Mouse (Mus musculus) liver, embryonic 16.5 days (tissue): Measurements from ENCODE around the gene Itpa. TPM values are rescaled to one million over a fixed set of nuclear protein-coding genes. Genes with fewer than 3 reads are reported as not detected.

Experiments
- ATAC-seq: fragments of 200-750 bp; cut with Nextera tagmentation; 2 replicates; pipeline ENCODE4 v1.8.0; 2017; ENCODE audit warnings: low read depth, mild to moderate bottlenecking, moderate number of reproducible peaks, moderate library complexity
- H3K27ac ChIP-seq: fragments of 300-500 bp; sonication (generic); 2 replicates; pipeline ENCODE4 v1.5.1; 2014; ENCODE audit warnings: mild to moderate bottlenecking, low read length
- H3K27me3 ChIP-seq: fragments of 300-500 bp; sonication (generic); 2 replicates; pipeline ENCODE4 v1.6.1; 2014; ENCODE audit warnings: low read depth, low read length, mixed read lengths; ENCODE audit not compliant: control insufficient read depth, insufficient read depth
- H3K36me3 ChIP-seq: fragments of 300-500 bp; sonication (generic); 2 replicates; pipeline ENCODE4 v1.6.1; 2014; ENCODE audit warnings: mild to moderate bottlenecking; ENCODE audit not compliant: control insufficient read depth, insufficient read depth
- H3K4me1 ChIP-seq: fragments of 300-500 bp; sonication (generic); 2 replicates; pipeline ENCODE4 v1.6.1; 2014; ENCODE audit warnings: low read depth, low read length, mixed read lengths; ENCODE audit not compliant: control insufficient read depth
- H3K4me2 ChIP-seq: fragments of 300-500 bp; sonication (generic); 2 replicates; pipeline ENCODE4 v1.6.1; 2014; ENCODE audit warnings: low read depth, low read length, mixed read lengths
- H3K4me3 ChIP-seq: fragments of 300-500 bp; sonication (generic); 2 replicates; pipeline ENCODE4 v1.5.1; 2014; ENCODE audit warnings: low read depth, mild to moderate bottlenecking, low read length
- H3K9ac ChIP-seq: fragments of 300-500 bp; sonication (generic); 2 replicates; pipeline ENCODE4 v1.6.1; 2014; ENCODE audit warnings: low read depth, low read length
- H3K9me3 ChIP-seq: fragments of 300-500 bp; sonication (generic); replicated peaks from 2 replicates; pipeline ENCODE4 v1.6.1; 2016; ENCODE audit warnings: low read length; ENCODE audit not compliant: control insufficient read depth
- WGBS: fragments of 180-500 bp; shearing (Covaris S2); extraction: QIAGEN DNeasy Blood & Tissue Kit; methylation state at CpG from one replicate; pipeline ENCODE4 v1.1.7; 2014; ENCODE audit not compliant: insufficient replicate concordance; 5-methylcytosine and 5-hydroxymethylcytosine counted together
- polyA plus RNA-seq: library from polyadenylated mRNA; unstranded; fragments of >200 nt; fragmentation: Nextera tagmentation; extraction: Ambion mirVana; gene quantifications from 2 replicates; pipeline ENCODE4 v1.2.1, GENCODE M21; 2015

The Itpa gene
- polyA plus RNA-seq, 1 experiment from 2014 or later, result 37.0 TPM

- Histone ChIP-seq H3K27me3 (no peaks in the 10 kb centered on the region), H3K4me2 (no peak overlapping the region), H3K27ac (no peak overlapping the region), H3K9me3 (no peaks in the 10 kb centered on the region), H3K36me3 (peaks cover 78% of the 10 kb centered on the region), H3K9ac (no peak overlapping the region), H3K4me1 (no peaks in the 10 kb centered on the region), H3K4me3 (no peak overlapping the region)
- WGBS, result 74% methylated on average over 10 of the region's 10 CpGs
- no peak for ATAC-seq
These were observed 9.8 kb downstream of the Itpa start for GRCm38 (mm10) chr2:130677211-130677610.

DNA sequence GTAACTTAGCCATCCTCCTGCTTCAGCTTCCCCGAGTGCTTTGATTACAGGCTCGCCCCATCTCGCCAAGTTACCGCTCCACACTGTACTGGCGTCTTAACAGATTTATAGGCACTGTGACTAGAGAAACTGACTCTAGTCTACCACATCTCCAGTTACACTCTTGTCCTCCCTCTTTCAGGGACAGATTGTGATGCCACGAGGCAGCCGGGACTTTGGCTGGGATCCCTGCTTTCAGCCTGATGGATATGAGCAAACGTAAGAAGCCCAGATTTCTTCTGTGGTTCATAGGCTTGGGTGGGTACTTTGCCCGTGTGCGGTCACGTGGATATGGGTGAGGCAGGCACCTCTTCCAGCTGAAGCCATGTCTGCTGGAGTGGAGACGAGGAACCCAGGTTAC lies 11.7 kb downstream of the Itpa start:
- H3K4me1 ChIP-seq, result no peaks in the 10 kb centered on the region
- ATAC-seq, result no peak
- no peaks in the 10 kb centered on the region for H3K9me3 ChIP-seq
- H3K27me3 ChIP-seq, result no peaks in the 10 kb centered on the region
- H3K9ac ChIP-seq, result no peak overlapping the region
- H3K4me2 ChIP-seq, result no peak overlapping the region
- H3K4me3 ChIP-seq, result no peak overlapping the region
- H3K27ac ChIP-seq, result no peak overlapping the region
- peaks cover 63% of the 10 kb centered on the region for H3K36me3 ChIP-seq
- 90% methylated on average over 12 of the region's 12 CpGs for WGBS

GRCm38 (mm10) chr2:130679899-130680298 lies 12.5 kb downstream of the Itpa start:
- Histone ChIP-seq H3K4me1 (no peaks in the 10 kb centered on the region), H3K27ac (no peak overlapping the region), H3K27me3 (no peaks in the 10 kb centered on the region), H3K9me3 (no peaks in the 10 kb centered on the region), H3K4me2 (no peak overlapping the region), H3K9ac (no peak overlapping the region), H3K36me3 (peaks cover 57% of the 10 kb centered on the region), H3K4me3 (no peak overlapping the region)
- no peak for ATAC-seq
- WGBS, result 82% methylated on average over 6 of the region's 6 CpGs

DNA sequence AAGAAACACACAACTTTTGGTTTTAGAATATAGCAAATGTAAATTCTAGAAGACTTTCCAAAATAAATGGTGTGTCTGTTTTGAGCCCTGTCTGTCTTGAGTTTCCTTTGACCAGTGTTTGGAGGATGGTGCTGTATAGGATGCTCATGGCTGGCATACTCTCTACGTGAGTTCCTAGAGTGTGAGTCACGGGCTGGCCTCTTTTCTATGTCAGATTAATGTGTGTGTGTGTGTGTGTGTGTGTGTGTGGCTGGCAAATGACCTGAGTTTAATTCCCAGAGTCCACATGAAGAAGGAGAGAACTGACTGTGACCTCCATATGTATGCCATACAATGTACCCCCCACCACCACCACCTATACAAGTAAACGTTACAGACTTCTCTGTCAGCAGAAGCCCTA lies 14.1 kb downstream of the Itpa start:
- H3K4me2 ChIP-seq, result no peak overlapping the region
- no peak overlapping the region for H3K9ac ChIP-seq
- H3K36me3 ChIP-seq, result peaks cover 40% of the 10 kb centered on the region
- H3K9me3 ChIP-seq, result no peaks in the 10 kb centered on the region
- H3K4me1 ChIP-seq, result no peaks in the 10 kb centered on the region
- no peaks in the 10 kb centered on the region for H3K27me3 ChIP-seq
- H3K27ac ChIP-seq, result no peak overlapping the region
- 73% methylated on average over 3 of the region's 3 CpGs for WGBS
- no peak for ATAC-seq
- no peak overlapping the region for H3K4me3 ChIP-seq

GRCm38 (mm10) chr2:130685426-130685825 lies 18.0 kb downstream of the Itpa start:
- Histone ChIP-seq H3K4me3 (no peak overlapping the region), H3K27ac (no peak overlapping the region), H3K36me3 (peaks cover 7% of the 10 kb centered on the region), H3K4me2 (no peak overlapping the region), H3K4me1 (no peaks in the 10 kb centered on the region), H3K27me3 (no peaks in the 10 kb centered on the region), H3K9ac (no peak overlapping the region), H3K9me3 (no peaks in the 10 kb centered on the region)
- WGBS, result 73% methylated on average over 9 of the region's 9 CpGs
- no peak for ATAC-seq

DNA sequence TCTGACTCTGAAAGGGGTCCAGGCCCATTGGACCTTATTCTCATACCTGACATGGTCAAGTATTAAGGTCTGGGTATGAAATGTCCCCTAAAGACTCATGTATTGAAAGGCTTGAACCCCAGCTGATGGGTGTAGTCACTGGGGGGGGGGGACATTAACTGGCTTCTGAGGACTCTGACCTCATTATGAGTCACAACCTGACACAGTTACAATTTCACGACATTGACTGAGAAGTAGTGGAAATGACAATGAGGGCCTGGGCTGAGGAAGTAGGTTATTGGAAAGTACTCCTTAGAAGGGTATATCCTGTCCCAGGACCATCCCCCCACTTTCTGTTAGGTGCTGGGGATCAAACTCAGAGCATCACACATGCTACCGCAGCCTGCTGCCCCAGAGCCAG lies 21.6 kb downstream of the Itpa start:
- Histone ChIP-seq H3K4me2 (no peak overlapping the region), H3K27me3 (no peaks in the 10 kb centered on the region), H3K9ac (no peak overlapping the region), H3K4me3 (no peak overlapping the region), H3K36me3 (no peaks in the 10 kb centered on the region), H3K27ac (no peak overlapping the region), H3K9me3 (no peaks in the 10 kb centered on the region), H3K4me1 (no peaks in the 10 kb centered on the region)
- WGBS, result 40% methylated on average over 2 of the region's 2 CpGs
- no peak for ATAC-seq

- no peak overlapping the region for H3K27ac ChIP-seq
- H3K4me3 ChIP-seq, result no peak overlapping the region
- WGBS, result 23% methylated on average over 3 of the region's 3 CpGs
- peaks cover 3% of the 10 kb centered on the region; the same call in 1 of the 2 replicates for H3K4me1 ChIP-seq
- H3K36me3 ChIP-seq, result no peaks in the 10 kb centered on the region
- no peak overlapping the region for H3K4me2 ChIP-seq
- no peak for ATAC-seq
- no peaks in the 10 kb centered on the region for H3K9me3 ChIP-seq
- H3K9ac ChIP-seq, result no peak overlapping the region
- H3K27me3 ChIP-seq, result peaks cover 31% of the 10 kb centered on the region
These were observed 26.2 kb downstream of the Itpa start for GRCm38 (mm10) chr2:130693563-130693962.

GRCm38 (mm10) chr2:130696700-130697152 lies 29.3 kb downstream of the Itpa start:
- H3K36me3 ChIP-seq, result no peaks in the 10 kb centered on the region
- H3K9me3 ChIP-seq, result no peaks in the 10 kb centered on the region
- ATAC-seq, result no peak
- H3K4me2 ChIP-seq, result peak overlapping the region; percentile 80
- H3K9ac ChIP-seq, result no peak overlapping the region
- peaks cover 3% of the 10 kb centered on the region; the same call in 1 of the 2 replicates for H3K4me1 ChIP-seq
- H3K27ac ChIP-seq, result no peak overlapping the region
- H3K27me3 ChIP-seq, result peaks cover 43% of the 10 kb centered on the region
- peak overlapping the region; percentile 55 for H3K4me3 ChIP-seq
- WGBS, result 2% methylated on average over 31 of the region's 31 CpGs

DNA sequence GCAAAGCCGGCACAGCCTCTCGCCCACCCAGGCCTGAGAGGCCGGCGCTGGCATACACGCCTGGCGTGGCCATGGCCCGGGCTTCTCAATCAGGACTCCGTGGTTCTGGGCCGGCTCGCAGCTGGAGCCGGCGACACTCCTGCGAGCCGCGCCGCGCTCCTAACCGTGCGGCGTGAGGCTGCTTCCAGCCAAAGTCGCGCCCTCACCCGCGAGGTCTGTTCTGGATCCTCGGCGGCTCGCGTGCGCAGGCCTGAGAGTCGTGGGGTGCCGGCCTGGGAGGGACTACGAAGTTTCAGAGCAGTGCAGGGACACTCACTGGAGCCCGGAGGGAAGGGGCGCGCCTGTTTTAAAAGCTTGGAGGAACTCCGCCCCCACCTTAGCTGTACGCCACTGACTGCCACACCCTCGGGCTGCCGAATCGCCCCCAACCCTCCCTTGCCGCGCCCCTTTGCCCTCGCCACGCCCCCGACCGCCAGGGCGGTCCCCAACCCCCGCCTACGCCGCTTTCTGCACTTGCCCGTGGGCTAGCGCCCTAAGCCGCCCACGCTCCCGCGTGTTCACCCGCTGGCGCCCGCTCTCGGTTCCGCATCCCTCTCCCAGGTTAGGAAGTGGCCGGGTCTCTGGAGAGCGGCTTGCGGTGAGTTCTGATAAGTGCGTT lies 29.9 kb downstream of the Itpa start, which contains the start of gene Slc4a11:
TSS of gene Slc4a11 (minus strand) at position 367 of the 658 bp plus-strand sequence.
- Histone ChIP-seq H3K4me3 (peak within 1 kb of the TSS; percentile 55), H3K27me3 (peaks cover 43% of the 10 kb centered on the region), H3K4me1 (peaks cover 3% of the 10 kb centered on the region; the same call in 1 of the 2 replicates), H3K9ac (no peak within 1 kb of the TSS; the same call in 1 of the 2 replicates), H3K27ac (no peak within 1 kb of the TSS), H3K4me2 (peak within 1 kb of the TSS; percentile 80), H3K36me3 (no peaks in the 10 kb centered on the region), H3K9me3 (no peaks in the 10 kb centered on the region)
- WGBS, result under 1% methylated on average over 64 of the region's 65 CpGs
- ATAC-seq, result peak; percentile 55; the same call in 1 of the 2 replicates
